Mouse (Mus musculus) testis, adult 2 months (tissue): ENCODE measurements around the gene Panx1. TPM values are rescaled to one million over a fixed set of nuclear protein-coding genes. Genes with fewer than 3 reads are reported as not detected.

Source experiments
- H3K27ac ChIP-seq: fragments of 200-500 bp; 2 replicates; pipeline ENCODE4 v1.5.1; 2012; ENCODE audit warnings: low read depth, low read length; ENCODE audit not compliant: control insufficient read depth, insufficient read depth
- H3K27me3 ChIP-seq: fragments of 200-500 bp; 2 replicates; pipeline ENCODE4 v1.6.1; 2012; ENCODE audit warnings: mild to moderate bottlenecking, low read length, moderate library complexity; ENCODE audit not compliant: control insufficient read depth, insufficient read depth
- H3K36me3 ChIP-seq: fragments of 200-500 bp; 2 replicates; pipeline ENCODE4 v1.6.1; 2012; ENCODE audit warnings: mild to moderate bottlenecking, low read length; ENCODE audit not compliant: control insufficient read depth, insufficient read depth
- H3K4me1 ChIP-seq: fragments of 200-500 bp; 2 replicates; pipeline ENCODE4 v1.6.1; 2012; ENCODE audit warnings: low read length; ENCODE audit not compliant: control insufficient read depth, insufficient read depth
- H3K4me3 ChIP-seq: fragments of 200-500 bp; 2 replicates; pipeline ENCODE4 v1.5.1; 2012; ENCODE audit warnings: low read depth, mild to moderate bottlenecking, low read length, moderate library complexity, mixed read lengths; ENCODE audit not compliant: control insufficient read depth
- CTCF ChIP-seq: fragments of 200-500 bp; IDR thresholded peaks from 2 replicates; pipeline ENCODE4 v1.5.1; 2012; ENCODE audit warnings: low read depth, mild to moderate bottlenecking, inconsistent platforms, low read length, moderate library complexity; ENCODE audit not compliant: control insufficient read depth, insufficient read depth, insufficient replicate concordance
- POLR2A ChIP-seq: fragments of 200-500 bp; IDR thresholded peaks from 2 replicates; pipeline ENCODE4 v1.6.1; 2012; ENCODE audit warnings: low read depth, mild to moderate bottlenecking, inconsistent platforms, low read length, moderate library complexity; ENCODE audit not compliant: control insufficient read depth
- polyA plus RNA-seq: library from polyadenylated mRNA; depleted of rRNA; stranded (reverse); fragments of >200 nt; gene quantifications from 2 replicates; pipeline ENCODE4 v1.2.3, GENCODE M21; 2012

Gene Panx1
- polyA plus RNA-seq, 1 experiment: 2.5 TPM

- TF ChIP-seq CTCF (no peak), POLR2A (no peak)
Observed at GRCm38 (mm10) chr9:14982683-14983082, 62.6 kb downstream of the Panx1 start.

GRCm38 (mm10) chr9:14981539-14982155, 63.6 kb downstream of the Panx1 start:
- Histone ChIP-seq H3K27me3 (no peaks in the 10 kb centered on the region), H3K36me3 (no peaks in the 10 kb centered on the region), H3K27ac (no peak overlapping the region), H3K4me1 (peaks cover 2% of the 10 kb centered on the region; the same call in 1 of the 2 replicates), H3K4me3 (no peak overlapping the region)
- TF ChIP-seq CTCF: no peak
- no peak for TF ChIP-seq POLR2A

More at GRCm38 (mm10) chr9:14982683-14983082, 62.6 kb downstream of the Panx1 start:
- H3K27me3 ChIP-seq: no peaks in the 10 kb centered on the region
- H3K27ac ChIP-seq: no peak overlapping the region
- no peaks in the 10 kb centered on the region for H3K36me3 ChIP-seq
- H3K4me1 ChIP-seq: peaks cover 2% of the 10 kb centered on the region
- no peak overlapping the region for H3K4me3 ChIP-seq

- Histone ChIP-seq H3K27ac (no peak overlapping the region), H3K27me3 (no peaks in the 10 kb centered on the region), H3K36me3 (no peaks in the 10 kb centered on the region), H3K4me1 (no peaks in the 10 kb centered on the region), H3K4me3 (no peak overlapping the region)
- TF ChIP-seq CTCF: no peak
- no peak for TF ChIP-seq POLR2A
Observed at GRCm38 (mm10) chr9:14974251-14975232, 70.7 kb downstream of the Panx1 start.

- no peaks in the 10 kb centered on the region for H3K27me3 ChIP-seq
- no peaks in the 10 kb centered on the region for H3K36me3 ChIP-seq
- no peak overlapping the region for H3K4me3 ChIP-seq
- H3K27ac ChIP-seq: no peak overlapping the region
- TF ChIP-seq POLR2A (no peak), CTCF (no peak)
- no peaks in the 10 kb centered on the region for H3K4me1 ChIP-seq
Observed at GRCm38 (mm10) chr9:14973762-14974161, 71.5 kb downstream of the Panx1 start.

GRCm38 (mm10) chr9:14970805-14971525, 74.3 kb downstream of the Panx1 start:
- no peaks in the 10 kb centered on the region for H3K36me3 ChIP-seq
- H3K27me3 ChIP-seq: no peaks in the 10 kb centered on the region
- H3K4me1 ChIP-seq: no peaks in the 10 kb centered on the region
- no peak overlapping the region for H3K27ac ChIP-seq
- H3K4me3 ChIP-seq: no peak overlapping the region
- TF ChIP-seq CTCF (no peak), POLR2A (no peak)

GRCm38 (mm10) chr9:14970211-14970610, 75.1 kb downstream of the Panx1 start:
- H3K4me3 ChIP-seq: no peak overlapping the region
- H3K27me3 ChIP-seq: no peaks in the 10 kb centered on the region
- no peaks in the 10 kb centered on the region for H3K36me3 ChIP-seq
- TF ChIP-seq CTCF (no peak), POLR2A (no peak)
- H3K27ac ChIP-seq: no peak overlapping the region
- no peaks in the 10 kb centered on the region for H3K4me1 ChIP-seq

- Histone ChIP-seq H3K27ac (no peak overlapping the region), H3K27me3 (no peaks in the 10 kb centered on the region), H3K4me1 (no peaks in the 10 kb centered on the region), H3K36me3 (no peaks in the 10 kb centered on the region), H3K4me3 (no peak overlapping the region)
- TF ChIP-seq POLR2A: no peak
- no peak for TF ChIP-seq CTCF
Observed at GRCm38 (mm10) chr9:14967598-14967997, 77.7 kb downstream of the Panx1 start.
